Mouse (Mus musculus) retina, postnatal 1 day (tissue): Measurements from ENCODE around the gene Cacna1h.
A peak's percentile ranks its signal among the peaks of the same experiment; 100 is the strongest.

ENCODE experiments used
- DNase-seq: peaks from one replicate; pipeline ENCODE4 v3.0.0-alpha.2; 2012

Cacna1h gene

GRCm38 (mm10) chr17:25406011-25406441, 27.6 kb downstream of the Cacna1h start:
- peak; percentile 81 for DNase-seq

DNA sequence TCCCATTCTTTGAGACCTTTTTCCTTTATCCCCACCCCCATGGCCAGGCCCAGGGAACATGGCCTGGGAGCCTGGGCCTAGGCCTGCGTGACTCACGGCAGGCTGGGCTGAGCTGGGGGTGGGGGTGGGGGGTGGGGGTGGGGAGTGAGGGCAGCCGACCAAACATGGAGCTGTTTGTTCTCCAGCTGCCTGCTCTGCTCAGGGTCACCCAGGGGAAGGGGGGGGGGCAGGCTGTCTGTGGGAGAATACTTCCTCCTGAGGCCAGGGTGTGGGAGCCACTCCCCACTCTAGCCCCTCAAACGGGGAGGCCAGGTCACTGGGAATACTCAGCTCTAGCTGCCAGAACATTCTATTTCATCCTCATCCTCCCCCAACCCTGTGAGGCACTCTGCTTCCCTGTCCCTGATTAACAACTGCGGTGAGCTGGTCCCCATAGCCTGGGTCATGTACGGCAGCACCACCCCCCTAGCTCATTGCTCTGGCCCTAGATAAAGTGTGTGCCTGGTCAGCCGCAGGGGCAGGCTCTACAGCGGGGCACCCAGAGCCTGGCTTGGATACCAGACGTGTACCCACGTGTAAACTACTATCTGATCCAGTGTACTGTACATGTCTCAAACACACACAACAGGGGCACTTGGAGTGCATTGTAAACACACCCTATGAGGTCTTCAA, 28.2 kb downstream of the Cacna1h start:
- peak; percentile 70 for DNase-seq

- peak; percentile 44 for DNase-seq
Observed at GRCm38 (mm10) chr17:25404190-25404589, 29.4 kb downstream of the Cacna1h start.

DNA sequence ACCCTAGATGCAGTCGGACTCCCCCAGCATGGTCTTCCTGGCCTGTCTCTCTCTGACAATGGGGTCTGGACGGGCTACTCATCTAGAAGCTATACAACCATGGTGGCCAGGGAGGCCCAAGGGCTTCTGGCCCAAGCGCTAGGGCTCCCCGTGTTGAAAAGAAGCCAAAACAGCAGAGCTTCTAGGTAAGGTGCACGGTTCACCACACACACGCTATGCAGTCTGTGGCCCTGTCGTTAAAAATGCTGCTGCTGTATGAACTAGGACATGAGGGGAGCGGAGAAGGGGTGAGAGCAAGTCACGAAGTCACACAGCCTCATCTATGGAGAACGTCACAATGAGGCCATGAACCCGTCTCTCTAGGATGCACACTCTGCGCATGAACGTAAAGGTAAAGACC, 31.4 kb downstream of the Cacna1h start:
- DNase-seq = no peak

DNA sequence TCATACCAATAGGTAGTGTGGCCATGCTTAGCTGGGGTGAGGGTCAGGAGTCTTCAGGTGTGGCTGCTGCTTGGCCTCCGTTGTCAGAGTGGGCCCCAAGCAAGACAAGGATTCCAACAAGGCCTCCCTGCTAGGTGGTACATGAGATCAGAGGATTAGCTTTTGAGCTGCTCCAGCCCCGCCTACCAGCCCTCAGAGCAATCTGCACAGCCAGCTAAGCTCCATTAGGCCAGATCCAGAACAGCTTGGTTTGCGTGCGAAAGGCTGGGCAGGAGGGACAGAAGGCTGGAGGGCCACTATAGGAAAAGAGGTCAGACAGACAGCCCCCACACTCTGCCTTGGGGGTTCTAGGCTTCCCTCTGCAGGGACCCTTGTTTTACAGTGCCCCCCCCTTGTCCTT, 32.1 kb downstream of the Cacna1h start:
- DNase-seq = peak; percentile 87

DNA sequence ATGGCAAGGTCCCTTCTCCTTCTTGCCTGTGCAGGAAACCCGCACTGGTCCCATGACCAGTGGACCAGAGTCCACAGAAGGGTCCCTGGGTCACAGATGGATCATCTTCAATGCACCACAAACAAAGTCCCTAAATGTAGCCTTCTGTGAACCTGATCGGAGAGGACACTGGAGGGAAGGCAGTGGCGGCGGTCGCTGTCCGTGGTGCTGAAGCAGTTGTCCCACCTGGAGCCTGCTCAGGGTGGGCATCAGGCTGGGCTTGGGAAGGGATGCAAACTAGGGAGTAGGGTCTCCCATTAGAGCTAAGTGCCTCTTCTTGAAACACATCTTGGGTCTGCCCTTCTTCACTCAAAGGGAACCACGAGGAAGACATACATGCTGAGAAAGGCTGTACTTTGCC, 33.1 kb downstream of the Cacna1h start:
- DNase-seq = peak; percentile 67

GRCm38 (mm10) chr17:25398520-25398838, 35.1 kb downstream of the Cacna1h start:
- peak; percentile 71 for DNase-seq

GRCm38 (mm10) chr17:25397804-25398519, 35.6 kb downstream of the Cacna1h start:
- DNase-seq = peak; percentile 89

GRCm38 (mm10) chr17:25394526-25394925, 39.1 kb downstream of the Cacna1h start:
- DNase-seq = no peak

DNA sequence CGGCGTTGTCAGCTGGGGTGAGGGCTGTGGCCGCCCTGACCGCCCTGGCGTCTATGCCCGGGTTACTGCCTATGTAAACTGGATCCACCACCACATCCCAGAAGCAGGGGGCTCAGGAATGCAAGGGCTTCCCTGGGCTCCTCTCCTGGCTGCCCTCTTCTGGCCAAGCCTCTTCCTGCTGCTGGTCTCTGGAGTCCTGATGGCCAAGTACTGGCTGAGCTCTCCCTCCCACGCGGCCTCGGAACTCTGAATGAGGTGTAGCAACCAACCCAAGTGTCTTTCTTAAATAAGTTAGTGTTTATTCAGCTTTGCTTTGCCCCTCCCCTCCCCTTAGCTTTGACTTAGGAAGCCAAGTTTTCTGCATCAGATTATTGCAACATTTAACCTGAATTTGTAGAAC, 59.6 kb downstream of the Cacna1h start:
- DNase-seq = peak; percentile 44

DNA sequence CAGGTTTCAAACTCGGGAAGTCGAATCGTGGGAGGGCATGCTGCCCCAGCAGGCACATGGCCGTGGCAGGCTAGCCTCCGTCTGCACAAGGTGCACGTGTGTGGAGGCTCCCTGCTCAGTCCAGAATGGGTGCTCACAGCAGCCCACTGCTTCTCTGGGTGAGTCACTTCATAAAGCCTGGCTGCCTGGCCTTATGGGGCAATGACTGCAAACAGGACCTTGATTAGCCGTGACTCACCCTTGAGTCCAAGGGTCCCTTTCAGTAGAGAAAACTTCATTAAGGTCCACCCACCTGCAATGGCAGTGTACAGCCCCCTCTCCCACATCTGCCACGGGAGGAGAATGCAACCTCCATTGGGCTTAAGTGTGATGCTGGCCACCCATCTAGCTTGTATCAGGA, 61.1 kb downstream of the Cacna1h start:
- no peak for DNase-seq

DNA sequence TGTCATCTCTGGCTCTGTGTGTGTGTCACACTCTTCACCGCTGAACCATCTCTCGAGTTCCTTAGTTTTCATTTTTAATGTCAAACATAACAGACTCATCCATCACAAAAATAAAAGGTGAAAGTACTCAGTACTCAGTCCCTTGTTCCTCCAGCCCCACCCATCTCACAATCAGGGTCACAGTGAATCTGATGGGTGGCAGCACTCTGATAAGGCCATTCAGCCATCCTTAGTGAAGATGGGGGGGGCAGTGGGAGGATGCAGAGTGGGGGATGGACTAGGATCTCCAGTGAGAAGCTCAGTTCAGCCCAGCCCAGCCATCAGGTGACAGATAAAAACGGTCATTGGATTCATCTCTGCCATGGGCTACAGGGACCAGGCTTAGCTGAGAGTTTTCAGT, 64.6 kb downstream of the Cacna1h start, which contains the start of gene Tpsg1:
Gene Tpsg1 (plus strand): TSS at position 301 of the 400 bp plus-strand sequence.
- DNase-seq = peak; percentile 8

GRCm38 (mm10) chr17:25366005-25366404, 67.6 kb downstream of the Cacna1h start, which contains the start of gene Tpsb2:
Gene Tpsb2, plus strand, starts transcription at chr17:25366305.
- no peak for DNase-seq

GRCm38 (mm10) chr17:25363726-25364125, 69.9 kb downstream of the Cacna1h start:
- DNase-seq = peak; percentile 53

- no peak for DNase-seq
Observed at GRCm38 (mm10) chr17:25361291-25361690, 72.3 kb downstream of the Cacna1h start.

DNA sequence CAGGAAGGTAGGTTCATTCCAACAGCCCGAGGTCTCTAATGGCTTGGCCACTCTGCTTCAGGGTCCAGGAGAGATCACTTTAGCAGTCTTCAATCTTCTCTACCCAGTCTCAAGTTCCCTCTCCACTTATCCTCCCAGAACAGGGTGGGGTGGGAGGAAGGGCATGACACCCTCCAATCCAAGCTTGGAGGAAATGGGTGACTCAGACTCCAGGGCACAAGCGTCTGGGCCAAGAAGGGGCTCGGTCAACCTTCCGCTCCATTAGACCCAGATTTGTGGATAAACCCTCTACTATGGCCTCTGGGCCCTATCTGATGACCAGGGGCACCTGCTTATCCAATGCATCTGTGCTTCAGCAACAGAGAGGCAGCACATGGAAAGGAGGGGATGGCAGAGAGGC, 88.1 kb downstream of the Cacna1h start, which contains the start of gene Tpsab1:
Gene Tpsab1 (minus strand): TSS at position 101 of the 400 bp plus-strand sequence.
- DNase-seq = no peak

- no peak for DNase-seq
Observed at GRCm38 (mm10) chr17:25341490-25341889, 92.1 kb downstream of the Cacna1h start.

DNA sequence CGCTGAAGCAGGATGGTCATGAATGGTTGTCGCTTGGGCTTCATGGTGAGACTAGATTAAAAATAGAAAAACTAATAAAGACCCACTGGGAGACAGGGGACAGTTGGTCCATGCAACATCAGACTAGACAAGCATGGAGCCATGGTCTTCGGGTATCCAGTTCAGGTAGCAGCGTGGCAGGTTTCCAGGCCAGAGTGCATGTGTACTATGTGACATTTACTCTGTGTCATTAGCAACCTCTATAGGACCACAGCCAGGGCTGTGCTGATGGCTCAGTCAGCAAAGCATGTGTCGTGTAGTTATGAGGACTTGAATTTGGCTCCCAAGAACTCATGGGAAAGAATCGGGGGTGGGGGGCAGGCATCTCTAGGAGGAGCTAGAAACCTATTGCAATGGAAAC, 93.6 kb downstream of the Cacna1h start:
- no peak for DNase-seq

DNA sequence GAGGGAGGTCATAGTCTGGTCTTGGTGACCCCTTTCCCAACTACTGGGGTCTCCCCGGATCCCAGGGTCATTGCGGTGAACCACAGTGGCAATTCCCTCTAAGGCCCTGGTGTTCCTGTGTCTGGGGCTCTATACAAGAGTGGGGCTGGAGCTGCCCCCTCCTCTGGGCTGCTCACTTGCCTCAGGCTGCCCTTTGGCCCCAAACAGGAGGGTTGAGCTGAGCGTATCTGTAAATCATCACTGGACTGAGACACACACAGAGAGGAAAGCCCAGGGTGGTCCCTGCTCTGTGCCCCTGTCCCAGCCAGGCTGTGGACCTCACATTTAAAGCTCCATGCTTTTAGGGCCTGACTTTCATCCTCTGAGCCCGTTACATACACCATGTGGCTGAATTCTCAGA, 95.4 kb downstream of the Cacna1h start:
- DNase-seq = no peak

DNA sequence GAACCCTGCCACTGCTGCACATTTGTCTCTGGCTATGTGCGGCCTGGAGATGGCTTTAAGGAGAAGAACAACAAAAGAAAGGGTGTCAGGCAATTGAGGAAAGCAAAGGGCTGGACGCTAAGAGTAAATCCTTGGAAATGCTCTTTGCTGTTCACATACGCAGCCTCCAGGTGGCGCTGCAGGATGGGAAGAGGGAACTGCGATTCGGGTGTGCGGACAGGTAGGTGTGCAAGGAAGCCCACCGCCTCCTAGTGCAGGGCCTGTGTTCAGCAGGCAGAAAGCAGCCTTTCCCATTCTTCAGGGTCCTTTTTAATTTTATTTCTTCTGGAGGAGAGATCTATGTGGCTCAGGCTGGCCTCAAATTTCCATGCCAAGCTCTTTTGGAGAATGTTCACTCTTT, 99.6 kb downstream of the Cacna1h start:
- peak; percentile 82 for DNase-seq

DNA sequence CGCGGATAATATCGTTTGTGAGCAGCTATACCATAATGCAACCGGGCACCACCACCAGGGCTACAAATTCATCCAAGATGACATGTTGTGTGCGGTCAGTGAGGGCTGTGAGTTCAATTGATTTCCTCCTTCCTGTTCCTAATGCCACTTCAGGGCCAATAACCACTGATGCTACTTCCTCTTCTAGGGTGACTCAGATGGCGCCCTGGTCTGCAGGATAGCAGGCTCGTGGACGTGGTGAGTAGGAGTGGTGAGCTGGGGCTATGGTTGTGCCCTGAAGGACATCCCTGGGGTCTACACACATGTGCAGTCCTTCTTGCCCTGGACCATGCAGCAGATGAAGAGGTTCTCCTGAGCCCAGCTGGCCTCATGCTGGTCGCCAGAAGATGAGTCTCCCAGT, 101.3 kb downstream of the Cacna1h start:
- DNase-seq = no peak
